Mouse (Mus musculus) right cerebral cortex, postnatal 25 days (tissue): ENCODE measurements around the gene Stard9.
A peak's percentile ranks its signal among the peaks of the same experiment; 100 is the strongest.

ENCODE experiments used
- DNase-seq: peaks from one replicate; pipeline ENCODE4 v3.0.0; 2022

The Stard9 gene

DNA sequence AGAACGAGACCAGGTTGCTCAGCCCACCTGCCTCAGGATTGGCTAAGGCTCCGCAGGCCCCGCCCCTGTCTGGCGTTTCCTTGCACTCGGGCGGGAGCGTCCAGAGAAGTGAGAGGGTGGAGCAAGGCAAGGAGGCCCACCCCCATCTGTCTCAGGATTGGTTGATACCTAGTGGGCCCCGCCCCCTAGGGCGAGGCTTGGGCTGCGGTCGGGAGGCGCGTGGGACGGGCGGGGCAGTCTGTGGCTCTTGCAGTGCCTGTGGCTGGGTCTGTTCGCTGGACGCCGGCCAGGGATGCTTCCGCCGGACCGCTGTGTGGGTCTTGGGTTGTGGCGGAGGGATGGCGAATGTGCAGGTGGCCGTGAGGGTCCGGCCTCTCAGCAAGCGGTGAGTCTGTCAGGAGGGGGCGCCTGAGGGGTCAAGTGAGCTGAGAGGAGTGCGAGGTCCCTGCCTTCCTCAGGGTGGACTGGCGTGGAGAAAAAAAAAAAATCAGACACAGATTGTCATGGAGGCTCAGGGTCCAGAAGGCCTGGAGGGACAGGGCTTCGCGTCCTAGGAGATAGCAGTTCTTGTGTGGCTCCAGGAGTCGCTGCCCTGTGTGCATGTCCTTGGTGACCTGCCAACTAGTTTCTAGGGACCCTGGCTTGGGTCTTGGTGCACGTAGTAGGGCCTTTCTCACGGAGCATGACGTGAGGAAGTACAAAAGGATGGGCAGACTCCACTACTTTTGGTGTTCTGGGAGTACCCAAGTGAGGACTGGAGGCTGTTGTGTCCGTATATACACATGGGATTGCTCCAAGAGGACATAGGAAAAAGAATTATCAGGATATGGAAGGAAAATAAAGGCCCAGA lies at the start of gene Stard9:
Gene Stard9, plus strand, starts transcription at position 236 of the 850 bp plus-strand sequence.
- peak; percentile 98 for DNase-seq

GRCm38 (mm10) chr2:120589759-120590158 lies 39.2 kb upstream of the Stard9 start:
- peak; percentile 69 for DNase-seq

- DNase-seq, result no peak
These were observed 36.7 kb upstream of the Stard9 start for GRCm38 (mm10) chr2:120592227-120592626.

GRCm38 (mm10) chr2:120597734-120598133 lies 31.2 kb upstream of the Stard9 start:
- no peak for DNase-seq

- no peak for DNase-seq
These were observed 29.4 kb upstream of the Stard9 start for GRCm38 (mm10) chr2:120599506-120599905.

DNA sequence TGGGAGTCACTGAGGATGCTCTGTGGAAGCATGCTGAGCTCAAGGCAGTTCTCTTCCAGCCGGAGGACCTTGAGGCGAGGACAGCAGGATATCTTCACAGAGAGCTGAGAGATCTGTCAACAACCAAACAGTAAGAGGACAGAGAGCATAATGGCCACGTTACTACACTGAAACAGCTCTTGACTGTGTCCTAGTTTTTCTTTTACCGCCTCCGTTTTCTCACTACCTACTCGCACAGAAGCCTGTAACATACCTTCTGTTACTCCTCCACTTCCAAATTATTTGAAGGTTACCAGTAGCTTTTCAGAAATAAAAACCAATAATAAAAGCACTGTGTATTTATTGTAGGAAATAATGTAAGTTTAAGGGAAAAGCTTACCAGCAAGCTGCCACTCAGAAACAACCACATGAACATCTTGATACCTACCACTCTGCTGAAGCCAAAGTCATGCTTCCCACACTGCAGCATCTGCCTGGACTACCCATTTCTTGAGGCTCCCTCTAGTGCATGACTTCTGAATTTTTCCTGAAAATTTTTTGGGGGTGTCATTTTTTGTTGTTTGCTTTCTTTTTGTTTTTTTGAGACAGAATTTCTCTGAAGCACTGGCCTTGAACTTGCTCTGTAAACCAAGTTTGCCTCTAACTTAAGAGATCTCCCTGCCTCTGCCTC lies 22.8 kb upstream of the Stard9 start:
- DNase-seq, result no peak

DNA sequence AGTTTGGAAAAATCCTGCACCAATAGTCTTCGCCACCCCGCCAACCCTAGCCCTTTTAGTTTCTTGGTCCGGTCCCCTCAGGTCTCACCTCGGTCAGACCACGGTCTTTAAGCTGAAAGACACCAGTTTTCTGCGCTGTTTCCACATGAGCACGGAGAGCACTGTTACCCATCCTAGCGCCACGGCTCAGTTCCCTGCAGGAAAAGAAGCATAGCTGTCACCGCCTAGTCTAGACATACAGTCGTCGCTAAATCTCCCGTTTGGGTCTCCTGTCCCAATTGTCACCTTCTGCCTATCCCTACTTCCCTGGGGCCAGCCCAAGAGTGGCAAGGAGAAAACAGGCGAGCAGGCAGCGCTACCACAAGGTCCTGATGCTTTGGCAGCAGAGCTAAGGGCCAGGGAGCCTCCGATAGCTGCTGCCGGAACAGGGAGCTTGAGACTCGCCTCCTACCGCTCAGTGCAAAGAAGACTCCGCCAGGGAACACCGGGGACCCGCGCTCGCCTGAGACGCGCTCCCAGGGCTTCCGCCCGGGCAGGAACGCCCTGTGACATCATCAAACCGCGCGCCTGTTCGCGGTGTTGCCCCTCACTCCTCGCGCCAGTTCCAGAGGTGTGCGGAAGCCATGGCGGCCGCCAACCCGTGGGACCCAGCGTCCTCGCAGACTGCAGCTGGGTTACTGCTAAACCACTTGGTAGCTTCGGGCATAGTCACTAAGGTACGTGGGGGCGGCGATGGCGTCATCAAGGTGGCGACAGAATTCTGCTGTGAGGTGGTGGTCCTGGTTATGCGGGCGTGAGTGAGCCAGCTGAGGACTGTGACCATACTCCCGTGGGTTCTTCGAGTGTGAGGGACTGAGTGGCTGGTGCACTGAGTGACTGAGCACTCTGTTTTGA lies 19.8 kb upstream of the Stard9 start, which contains the start of the genes Haus2 and Lrrc57:
Gene Haus2, plus strand, starts transcription at position 554 of the 894 bp plus-strand sequence.
Gene Lrrc57, minus strand, starts transcription at position 691 of the 894 bp plus-strand sequence.
- DNase-seq, result peak; percentile 92

DNA sequence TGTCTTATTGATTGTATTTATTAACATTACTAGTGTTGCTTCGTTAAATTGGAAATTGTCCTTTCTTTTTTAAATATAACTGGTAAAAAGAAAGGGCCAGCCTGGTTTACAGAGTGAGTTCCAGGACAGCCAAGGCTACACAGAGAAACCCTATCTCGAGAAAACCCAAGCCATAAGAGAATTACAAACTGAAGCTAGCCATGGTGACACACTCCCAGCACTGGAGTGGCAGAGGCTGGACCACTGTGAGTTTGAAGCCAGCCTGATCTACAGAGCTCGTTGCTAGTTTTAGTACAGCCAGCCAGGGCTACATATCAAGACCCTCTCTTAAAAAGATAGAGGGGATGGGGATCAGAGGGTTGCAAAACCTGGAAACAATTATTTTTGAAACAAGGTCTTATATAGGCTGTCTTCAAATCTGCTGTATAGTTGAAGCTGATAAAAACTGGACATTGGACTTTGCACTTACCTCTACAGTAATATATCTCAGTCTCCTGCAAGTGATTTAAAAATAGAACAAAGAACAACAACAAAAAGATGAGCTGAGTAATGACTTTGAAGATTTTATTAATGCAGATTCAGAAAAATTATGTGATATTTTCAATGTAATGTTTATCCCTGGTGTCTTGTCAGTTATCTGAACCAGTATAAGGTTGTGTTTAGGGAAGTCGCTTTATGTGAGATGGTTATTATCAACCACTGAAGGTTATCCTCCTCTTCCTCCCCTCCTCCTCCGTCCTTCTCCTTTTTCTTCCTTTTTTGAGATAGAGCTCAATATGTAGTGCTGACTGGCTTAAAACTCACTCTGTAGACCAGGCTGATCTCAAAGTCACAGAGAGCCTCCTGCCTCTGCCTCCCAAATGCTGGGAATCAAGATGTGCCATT lies 12.4 kb upstream of the Stard9 start:
- DNase-seq, result no peak

DNA sequence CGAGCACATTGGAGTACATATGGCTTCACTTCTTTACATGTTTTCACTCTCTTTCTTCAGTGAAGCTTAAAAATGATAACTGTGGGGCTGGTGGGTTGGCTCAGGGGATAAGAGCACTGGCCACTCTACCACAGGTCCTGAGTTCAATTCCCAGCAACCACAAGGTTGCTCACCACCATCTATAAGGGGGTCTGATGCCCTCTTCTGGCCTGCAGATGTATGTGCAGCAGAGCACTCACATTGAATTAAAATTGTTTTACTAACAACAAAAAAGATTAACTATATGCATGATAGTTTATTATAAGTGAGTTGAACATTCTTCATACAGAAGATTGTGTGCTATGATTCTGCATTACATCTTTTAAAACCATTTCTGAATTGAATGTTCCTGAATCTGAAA lies 9.4 kb upstream of the Stard9 start:
- no peak for DNase-seq

DNA sequence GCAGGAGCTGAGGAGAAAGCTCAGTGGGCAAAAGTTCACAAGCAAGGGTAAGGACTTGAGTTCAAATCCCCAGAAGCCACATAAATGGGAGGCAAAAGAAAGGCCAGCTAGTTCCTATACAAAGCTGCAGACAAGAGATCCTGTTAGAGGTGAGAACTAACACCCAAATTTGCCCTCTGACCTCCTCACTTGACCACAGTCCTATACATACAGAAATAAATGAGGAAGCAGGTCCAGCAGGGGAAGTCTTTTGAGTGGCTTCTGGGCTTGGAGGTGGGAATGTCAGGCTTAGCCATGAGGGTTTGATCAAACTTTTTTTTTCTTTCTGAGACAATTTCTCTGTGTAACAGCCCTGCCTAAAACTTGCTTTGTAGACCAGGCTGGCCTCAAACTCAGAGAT lies 6.0 kb upstream of the Stard9 start:
- DNase-seq, result no peak

GRCm38 (mm10) chr2:120628076-120628865 lies 650 bp upstream of the Stard9 start:
- DNase-seq, result no peak

- DNase-seq, result no peak
These were observed 1.3 kb downstream of the Stard9 start for GRCm38 (mm10) chr2:120630246-120630645.

DNA sequence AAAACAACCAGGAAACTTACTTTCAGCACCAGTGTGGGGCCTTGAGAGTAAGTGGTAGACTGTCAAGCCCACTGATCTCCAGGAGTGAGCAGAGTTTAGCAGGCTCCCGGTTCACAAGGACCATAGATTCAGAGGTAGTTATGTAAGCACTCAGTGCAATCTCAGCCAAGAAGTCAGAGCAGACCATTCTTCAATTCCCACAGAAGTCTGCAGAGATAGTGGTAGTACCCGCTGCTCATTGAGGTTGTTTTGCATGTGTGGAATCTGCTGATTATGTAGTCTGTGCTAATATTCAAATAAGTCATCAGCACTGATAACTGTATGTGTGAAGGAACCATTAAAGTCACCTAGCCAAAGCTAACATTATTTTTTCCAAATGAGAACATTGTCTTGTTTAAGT lies 1.7 kb downstream of the Stard9 start:
- DNase-seq, result no peak

DNA sequence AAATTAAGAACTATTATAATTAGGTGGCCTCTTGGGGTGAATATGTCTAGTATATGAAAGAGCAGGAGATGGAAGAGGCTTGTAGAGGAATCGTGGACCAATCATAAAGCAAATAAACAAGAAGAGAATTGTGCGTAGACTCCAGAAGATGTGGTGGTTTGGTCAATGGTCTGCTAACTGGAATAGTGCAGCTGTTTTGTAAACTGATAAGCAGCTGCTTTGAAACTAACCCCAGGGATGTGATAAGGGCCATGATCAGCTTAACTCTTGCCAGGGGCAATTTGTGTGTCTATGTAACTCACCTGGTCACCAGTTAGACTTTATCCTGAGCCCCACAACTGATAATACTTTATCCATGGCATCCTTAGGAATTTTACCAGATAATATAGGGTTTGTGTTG lies 2.6 kb downstream of the Stard9 start:
- no peak for DNase-seq

DNA sequence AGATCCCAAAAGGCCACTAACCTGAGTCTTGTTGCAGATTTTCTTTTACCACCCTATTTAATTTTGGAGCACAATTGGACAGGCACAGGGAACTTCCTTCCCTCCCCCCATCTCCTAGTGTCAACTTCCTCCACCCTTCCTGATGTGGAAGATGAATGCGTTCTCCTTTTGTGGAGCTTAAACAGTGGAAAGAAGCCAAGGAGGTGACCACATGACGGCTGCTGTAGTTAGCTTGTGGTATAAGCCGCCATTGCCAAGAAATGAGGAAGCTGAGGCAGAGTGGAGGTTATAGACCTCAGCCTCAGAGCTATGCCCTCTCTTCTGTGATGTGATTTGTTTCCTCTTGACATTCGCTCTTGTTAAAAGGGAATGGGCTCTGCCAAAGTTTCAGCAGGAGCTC lies 3.0 kb downstream of the Stard9 start:
- no peak for DNase-seq

GRCm38 (mm10) chr2:120640835-120641234 lies 11.9 kb downstream of the Stard9 start:
- DNase-seq, result no peak

GRCm38 (mm10) chr2:120643836-120644235 lies 14.9 kb downstream of the Stard9 start:
- DNase-seq, result no peak

DNA sequence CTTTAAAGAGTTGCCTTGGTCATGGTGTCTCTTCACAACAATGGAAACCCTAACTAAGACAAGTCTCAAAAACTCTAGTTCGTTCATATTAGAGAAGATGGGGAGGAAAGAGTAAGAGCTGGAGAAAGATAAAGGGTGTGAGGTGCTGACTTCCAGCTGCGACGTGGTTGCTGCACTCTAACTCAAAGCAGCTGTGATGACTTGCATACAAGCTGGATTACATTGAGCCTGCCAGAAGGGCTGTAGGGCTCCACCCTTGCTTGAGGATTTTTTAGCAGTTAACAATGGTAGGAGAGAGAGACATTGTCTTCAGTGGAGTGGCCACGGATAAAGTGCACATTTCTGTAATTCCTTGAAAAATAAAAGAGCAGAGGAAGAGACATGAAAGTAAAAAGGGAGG lies 17.9 kb downstream of the Stard9 start:
- no peak for DNase-seq

GRCm38 (mm10) chr2:120652256-120652924 lies 23.5 kb downstream of the Stard9 start:
- DNase-seq, result no peak

GRCm38 (mm10) chr2:120652925-120653284 lies 24.0 kb downstream of the Stard9 start:
- no peak for DNase-seq

- DNase-seq, result no peak
These were observed 25.8 kb downstream of the Stard9 start for GRCm38 (mm10) chr2:120654693-120655092.
